ENCODE assay signal across 18 mouse cellular contexts in the genomic region with DNA sequence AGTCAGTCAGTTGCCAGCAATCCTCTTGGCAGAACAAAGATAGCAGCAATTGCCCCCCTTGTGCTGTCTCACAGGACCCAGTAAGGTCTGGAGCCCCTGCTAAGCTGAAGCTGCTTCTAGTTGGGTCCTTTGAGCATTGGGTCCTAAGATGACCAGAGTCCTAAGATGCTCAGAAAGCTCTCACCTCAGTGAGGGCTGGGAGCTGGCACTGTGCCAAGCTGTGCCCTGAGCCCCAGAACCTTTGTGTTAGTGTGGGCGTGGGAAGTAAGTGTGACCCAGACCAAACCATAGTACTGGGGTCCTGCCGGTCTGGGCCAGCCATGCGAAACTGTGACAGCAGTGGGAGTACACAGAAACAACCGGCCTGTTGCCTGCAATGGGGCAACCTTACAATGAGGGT.
"Had no signal": no experiment of that assay in that cellular context is flagged by ENCODE, and none has a peak within 500 bp of the region (broad histone marks: within the 10 kb centered on the region; RNA-seq: fewer than 3 reads in every experiment).

No protein-coding gene starts in this region.

- H3K9ac ChIP-seq: liver, embryonic 13.5 days; midbrain, embryonic 12.5 days; neural tube, embryonic 13.5 days; stomach, embryonic 15.5 days had no signal

- H3K9me3 ChIP-seq: liver, embryonic 13.5 days; midbrain, embryonic 12.5 days; neural tube, embryonic 13.5 days; stomach, embryonic 15.5 days had no signal

- H3K4me2 ChIP-seq: liver, embryonic 13.5 days; midbrain, embryonic 12.5 days; neural tube, embryonic 13.5 days; stomach, embryonic 15.5 days had no signal

- ATAC-seq: intestine, embryonic 16.5 days; midbrain, embryonic 16.5 days had no signal

- H3K27me3 ChIP-seq: liver, embryonic 13.5 days; midbrain, embryonic 12.5 days; neural tube, embryonic 13.5 days; stomach, embryonic 15.5 days had no signal

- H3K27ac ChIP-seq: left cerebral cortex, adult 2 months; liver, embryonic 13.5 days; midbrain, embryonic 12.5 days; neural tube, embryonic 13.5 days; stomach, embryonic 15.5 days had no signal

- H3K4me3 ChIP-seq: left cerebral cortex, adult 2 months; liver, embryonic 13.5 days; midbrain, embryonic 12.5 days; myocyte; neural tube, embryonic 13.5 days; stomach, embryonic 15.5 days had no signal

- DNase-seq: kidney, adult 18-20 months; kidney, postnatal 14 days; layer of hippocampus, postnatal 36 days; liver, embryonic 13.5 days; lung, adult 2 months; lung, postnatal 14 days; lung, postnatal 4 days; retina, postnatal 1 day; right cerebral cortex, postnatal 25 days; spleen, adult 18-20 months; thymus, postnatal 25 days had no signal
